Mouse (Mus musculus): ENCODE data around the gene Olfr855.
A peak's percentile ranks its signal among the peaks of the same experiment; 100 is the strongest.

Olfr855 gene

GRCm38 (mm10) chr9:19582317-19582716 lies at the start of gene Olfr855:
Olfr855 (plus strand) TSS chr9:19582617.
- no peak for DNase-seq (ENCODE audit: low spot score)

GRCm38 (mm10) chr9:19540976-19541375 lies 41.4 kb upstream of the Olfr855 start, which contains the start of gene Olfr853:
Olfr853 (minus strand) TSS chr9:19541076.
- DNase-seq (ENCODE audit: low spot score) = no peak

DNA sequence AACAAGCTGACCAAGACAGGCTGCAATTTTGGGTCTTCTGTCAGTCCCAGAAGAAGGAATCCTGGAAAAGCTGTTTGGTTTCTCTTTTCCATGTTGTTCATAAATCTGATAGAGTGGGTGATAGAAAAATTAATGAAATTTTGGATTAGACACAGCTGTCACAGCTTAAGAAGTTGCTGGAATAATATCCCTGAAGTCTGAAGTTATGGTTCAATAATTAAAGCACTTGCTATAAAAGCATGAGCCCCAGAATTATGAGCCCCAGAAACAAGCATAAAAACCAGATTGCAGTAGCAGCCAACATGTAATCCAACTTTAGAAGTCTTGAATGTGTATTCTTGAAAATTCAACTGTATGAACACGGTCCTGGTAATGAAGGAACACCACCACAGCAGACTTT lies 15.1 kb upstream of the Olfr855 start, which contains the start of gene Olfr854:
TSS of gene Olfr854 (minus strand) at position 101 of the 400 bp plus-strand sequence.
- no peak for DNase-seq (ENCODE audit: low spot score)

DNA sequence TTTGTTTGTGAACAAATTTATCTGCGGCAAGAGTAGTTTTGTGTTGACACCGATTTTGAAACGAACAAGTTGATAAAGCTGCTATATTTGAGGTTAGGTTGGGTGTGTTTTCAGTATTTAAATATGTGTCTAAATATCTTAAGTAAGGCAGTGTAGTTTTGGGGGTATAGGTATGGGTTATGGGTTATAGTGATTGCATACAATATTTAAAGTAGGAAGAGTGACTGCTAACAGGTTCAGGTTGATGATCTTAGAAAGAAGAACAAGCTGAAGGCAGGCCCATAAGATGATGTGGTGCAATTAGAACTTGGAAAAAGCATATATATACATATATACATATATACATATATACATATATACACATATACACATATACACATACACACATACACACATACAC lies 38.9 kb downstream of the Olfr855 start:
- no peak for DNase-seq (ENCODE audit: low spot score)

DNA sequence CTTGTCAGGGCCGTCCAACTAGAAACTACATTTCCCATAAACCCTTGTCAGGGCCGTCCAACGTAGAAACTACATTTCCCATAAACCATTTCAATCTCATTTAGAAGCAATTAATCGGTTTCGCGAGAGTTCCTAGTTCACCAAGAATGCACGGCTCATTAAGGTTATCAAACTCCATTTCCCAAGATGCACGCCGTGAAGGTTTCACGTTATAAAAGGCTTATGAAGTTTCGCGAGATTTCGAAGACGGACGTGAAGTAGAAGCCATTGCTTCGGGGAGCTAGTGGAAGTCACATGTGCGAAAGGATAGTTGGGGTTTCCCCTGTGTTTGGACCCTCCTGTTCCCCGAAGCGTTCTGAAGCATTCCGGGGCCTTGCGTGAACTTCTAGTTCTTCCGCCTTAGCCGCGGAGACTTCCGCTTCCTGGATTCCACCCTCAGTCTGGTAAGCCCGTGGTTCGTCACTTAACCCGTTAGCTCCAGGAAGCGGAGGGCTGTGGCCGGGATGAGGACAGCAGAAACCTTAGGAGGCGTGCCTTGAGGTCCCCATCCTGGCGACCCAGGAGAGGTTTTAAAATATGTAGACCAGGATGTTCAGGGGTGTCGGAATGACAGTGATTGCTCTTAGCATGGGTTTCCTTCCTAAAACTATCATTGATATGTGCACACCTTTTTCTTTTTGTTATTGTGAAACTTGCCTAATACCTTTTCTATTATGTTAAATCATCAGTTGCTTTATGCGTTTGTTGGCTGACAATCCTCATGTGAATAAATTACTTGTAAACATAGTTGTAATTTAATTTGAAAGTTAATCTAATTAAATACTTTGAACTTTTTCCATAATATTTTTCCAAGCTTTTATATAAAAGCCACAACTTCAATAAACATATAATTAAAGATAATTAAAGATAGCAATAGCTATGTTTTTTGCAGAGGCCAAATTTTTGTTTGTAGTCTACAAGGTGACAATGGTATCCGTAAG lies 39.7 kb downstream of the Olfr855 start, which contains the start of gene Zfp317:
TSS of gene Zfp317 (plus strand) at position 260 of the 980 bp plus-strand sequence.
- DNase-seq (ENCODE audit: low spot score) = peak; percentile 99

DNA sequence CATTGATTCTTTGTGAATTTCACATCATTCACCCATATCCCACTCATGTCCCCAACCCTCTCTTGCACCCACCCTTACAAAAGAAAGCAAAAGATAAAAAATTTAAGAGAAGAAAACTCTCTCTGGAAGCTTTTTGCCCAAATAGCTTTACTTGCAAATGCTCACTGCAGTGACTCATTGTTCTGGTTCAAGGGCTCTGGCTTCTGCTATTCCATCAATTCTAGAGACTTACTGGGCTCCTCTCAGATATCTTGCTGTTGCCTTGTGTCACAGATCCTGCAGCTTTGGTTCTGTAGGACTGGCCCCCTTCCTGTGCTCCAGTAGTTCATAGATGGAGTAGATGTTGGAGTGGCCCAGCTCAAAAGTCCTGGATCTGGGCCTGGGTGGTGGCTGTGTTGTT lies 47.2 kb downstream of the Olfr855 start:
- no peak for DNase-seq (ENCODE audit: low spot score)
